Mouse (Mus musculus) frontal cortex, adult 2 months (tissue): Measurements from ENCODE around the gene Cdkal1. TPM values are rescaled to one million over a fixed set of nuclear protein-coding genes. Genes with fewer than 3 reads are reported as not detected.

ENCODE experiments used
- DNase-seq, 2 experiments: peaks; one replicate each; pipeline ENCODE4 v3.0.0; 2022; ENCODE audit warnings: low spot score in 1 of 2; ENCODE audit errors: extremely low spot score in 1 of 2
- polyA plus RNA-seq: library from polyadenylated mRNA; depleted of rRNA; stranded (reverse); fragments of >200 nt; gene quantifications from 2 replicates; pipeline ENCODE4 v1.2.3, GENCODE M21; 2012

Gene Cdkal1
- polyA plus RNA-seq, 1 experiment = 7.8 TPM

DNA sequence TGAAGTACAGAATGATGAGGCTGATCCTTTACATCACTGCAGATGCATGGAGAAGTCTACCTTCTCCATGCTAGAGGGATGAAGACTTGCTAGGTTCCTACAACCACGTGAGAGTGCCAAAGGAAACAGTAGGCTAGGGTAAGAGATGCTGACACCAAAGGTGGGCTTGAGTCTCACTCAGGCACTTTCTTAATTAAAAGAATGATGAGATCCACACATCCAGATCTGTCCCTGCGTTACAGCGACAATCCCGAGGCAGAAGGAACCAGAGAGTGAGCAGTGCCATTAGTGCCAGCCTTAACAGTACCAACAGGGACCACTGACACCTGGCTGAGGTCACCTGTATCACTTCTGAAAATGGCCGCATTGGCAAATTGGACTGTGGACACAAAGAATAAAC, 539.2 kb downstream of the Cdkal1 start:
- DNase-seq = no peak

DNA sequence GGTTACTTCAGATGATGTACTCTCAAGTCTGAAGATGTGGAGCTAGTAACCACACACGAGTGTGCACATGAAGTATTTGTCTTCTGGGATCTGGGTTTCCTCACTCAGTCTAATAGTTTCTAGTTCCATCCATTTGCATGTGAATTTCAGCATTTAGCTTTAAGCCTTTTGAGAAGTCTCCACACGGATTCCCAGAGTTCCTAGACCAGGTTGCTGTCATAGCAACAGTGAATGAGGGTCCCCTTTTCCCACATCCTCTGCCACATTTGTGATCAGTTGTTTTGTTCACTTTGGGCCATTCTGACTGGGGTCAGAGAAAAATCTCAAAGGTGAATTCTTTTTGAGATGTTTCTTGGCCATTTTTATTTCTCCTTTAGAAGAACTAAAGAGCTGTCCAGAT, 543.4 kb downstream of the Cdkal1 start:
- no peak for DNase-seq

DNA sequence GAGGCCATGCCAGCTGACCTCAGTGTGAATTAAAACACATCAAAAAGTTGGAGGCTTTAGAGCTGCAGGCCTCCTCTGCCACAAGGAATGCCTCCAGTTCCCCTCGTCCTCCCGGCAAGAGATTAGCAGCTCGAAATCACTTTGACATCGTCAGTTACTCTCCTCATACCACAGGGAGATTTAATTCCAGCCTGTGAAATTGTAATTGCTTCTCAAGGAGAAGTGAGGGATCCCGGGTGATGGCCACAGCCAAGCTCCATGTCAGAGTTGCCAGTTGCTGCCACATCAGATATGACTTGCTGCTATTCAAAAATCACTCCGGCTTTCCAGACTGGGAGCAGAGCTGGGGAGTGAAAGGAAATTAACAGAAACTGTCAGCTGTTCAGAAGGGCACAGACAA, 548.1 kb downstream of the Cdkal1 start:
- DNase-seq = no peak

DNA sequence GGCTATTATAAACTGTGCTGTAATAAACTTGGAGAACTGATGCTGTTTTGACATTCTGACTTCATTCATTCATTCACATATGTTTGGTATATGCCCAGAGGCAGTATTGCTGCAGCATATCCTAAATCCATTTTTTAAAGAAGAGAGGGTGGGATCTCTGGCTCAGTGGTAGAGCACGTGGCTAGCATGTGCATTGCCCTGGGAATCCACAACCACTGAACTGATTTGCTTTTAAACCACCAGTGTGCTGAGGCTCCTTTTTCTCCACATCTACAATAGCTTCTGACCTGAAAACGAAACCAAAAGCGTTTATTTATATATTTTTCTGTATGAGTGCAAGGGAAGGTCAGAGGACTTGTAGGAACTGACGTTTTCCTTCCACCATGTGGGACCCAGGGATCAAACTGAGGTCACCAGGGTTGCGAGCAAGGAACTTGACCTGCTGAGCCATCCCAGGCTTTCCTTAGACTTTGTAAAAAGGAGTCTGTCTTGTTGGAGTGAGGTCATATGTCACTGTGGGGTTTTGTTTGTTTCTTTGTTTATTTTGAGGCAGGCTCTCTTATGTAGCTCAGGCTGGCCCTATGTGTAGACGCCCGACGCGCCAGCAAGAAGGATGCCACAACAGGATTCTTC, 562.8 kb downstream of the Cdkal1 start:
- no peak for DNase-seq

DNA sequence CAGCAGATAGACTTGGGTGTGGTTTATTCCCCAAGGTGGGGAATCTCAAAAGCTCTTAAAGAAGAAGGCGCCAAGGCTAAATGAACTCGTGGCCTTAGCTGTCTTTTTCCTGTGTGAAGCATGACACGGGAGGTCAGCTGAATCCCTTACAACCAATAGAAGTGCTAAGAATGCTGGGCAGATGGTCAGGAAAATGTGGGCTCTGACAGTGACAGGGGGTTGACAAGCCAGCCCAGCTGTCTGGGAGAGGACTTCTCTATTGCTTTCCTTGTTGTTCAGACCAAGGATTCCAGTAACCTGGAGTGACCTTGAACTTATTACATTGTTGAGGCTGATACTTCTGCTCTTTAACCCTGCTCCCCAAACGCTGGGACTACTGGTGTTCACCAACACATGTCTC, 564.9 kb downstream of the Cdkal1 start:
- no peak for DNase-seq

DNA sequence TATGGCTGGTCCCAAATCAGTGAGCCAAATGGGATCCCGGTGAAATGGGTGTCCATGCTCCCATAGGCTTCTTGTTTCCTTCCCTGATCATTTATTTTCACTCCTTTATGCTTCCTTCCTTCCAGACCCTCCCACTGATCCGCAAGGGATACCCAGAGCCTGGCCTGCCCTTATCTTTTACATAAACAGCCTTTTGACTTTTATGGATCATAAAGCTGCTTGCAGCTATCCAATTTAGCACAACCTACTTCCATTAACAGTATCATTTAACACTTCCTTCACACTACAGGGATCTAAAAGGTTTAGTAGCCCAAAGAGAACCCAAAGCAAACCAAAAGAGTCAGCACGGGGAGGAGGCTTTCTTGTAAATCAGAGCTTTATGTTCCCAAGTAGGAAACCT, 570.4 kb downstream of the Cdkal1 start:
- DNase-seq = no peak

DNA sequence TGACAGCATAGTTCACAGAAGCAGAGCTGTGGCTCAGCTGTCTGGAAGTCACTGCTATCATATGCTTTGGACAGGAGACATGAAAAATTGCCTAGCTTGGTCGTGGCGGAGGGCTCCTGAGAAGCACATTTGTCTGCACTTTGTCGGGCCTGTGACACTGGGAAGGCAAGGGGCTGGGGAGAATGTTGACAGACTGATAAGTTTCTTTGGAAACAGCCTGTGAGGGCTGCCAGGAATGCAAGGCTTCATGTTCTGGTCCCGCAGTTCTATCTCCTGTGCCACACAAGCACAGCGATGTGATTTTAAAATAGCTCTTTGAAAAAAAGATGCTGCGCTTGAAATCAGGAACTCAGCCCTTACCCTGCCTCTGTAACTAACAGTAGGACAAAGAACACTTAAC, 573.9 kb downstream of the Cdkal1 start:
- DNase-seq = no peak

DNA sequence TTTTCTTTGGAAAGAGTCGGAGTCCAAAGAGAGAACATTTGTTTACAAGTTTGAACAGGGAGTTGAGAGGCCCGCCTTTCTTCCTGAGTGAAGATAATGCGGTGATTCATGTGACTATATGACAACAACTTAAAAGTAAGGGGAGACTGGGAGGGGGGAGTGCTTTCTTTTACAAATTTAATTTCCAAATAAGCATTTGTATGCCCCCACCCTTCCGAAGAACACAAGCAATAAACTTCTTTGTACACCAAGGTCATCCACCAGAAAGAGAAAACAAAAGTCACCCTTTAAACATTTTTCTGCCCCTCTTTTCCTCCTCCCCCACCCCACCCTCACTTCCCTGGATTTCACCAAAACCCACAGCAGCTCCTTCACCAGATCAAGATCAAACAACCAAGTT, 577.3 kb downstream of the Cdkal1 start:
- DNase-seq = no peak

DNA sequence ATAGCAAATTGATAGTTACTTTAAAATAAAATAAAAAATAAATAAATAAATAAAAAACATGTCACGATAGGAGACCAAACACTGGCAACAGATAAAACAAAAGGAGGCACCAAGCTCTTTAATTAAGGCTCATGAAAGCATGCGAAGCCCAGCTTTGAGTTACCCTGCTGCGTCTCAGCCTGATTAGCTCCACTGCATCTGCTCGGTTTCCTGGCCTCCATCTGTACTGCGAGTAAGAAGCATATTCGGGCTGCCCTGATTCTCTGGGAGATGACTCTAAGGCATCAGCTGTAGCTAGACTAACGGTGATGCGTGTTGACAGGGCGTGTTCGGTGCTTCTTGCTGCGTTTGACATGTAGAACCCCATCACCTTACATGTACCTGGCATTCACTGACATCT, 581.2 kb downstream of the Cdkal1 start:
- peak in 1 of 2 experiments; percentile 45 for DNase-seq

DNA sequence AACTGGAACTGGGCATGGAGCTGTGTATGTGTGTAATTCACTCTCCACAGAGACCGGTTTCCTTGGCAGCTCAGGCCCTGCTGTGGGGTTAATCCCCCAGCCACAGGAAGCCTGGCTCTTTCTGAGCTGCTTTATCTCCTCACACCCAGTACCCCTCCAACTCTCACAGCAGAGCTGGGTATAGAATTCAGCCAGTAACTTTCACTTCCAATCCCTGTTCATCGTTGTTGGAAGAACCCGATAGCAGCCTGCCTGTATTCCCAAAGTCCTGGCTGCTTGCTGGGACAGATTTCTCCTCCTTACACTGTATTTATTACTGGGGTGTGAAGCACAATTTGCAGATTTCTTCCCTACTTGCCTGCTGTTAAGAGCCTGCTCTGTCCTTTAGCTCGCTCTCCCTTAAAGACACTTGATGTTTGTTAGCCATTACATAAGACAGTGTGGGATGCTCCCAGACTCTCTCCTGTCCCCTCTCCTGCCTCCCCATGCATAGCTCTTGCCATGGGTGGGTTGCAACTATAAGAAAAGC, 581.7 kb downstream of the Cdkal1 start:
- peak; percentile 7 to 49 for DNase-seq

DNA sequence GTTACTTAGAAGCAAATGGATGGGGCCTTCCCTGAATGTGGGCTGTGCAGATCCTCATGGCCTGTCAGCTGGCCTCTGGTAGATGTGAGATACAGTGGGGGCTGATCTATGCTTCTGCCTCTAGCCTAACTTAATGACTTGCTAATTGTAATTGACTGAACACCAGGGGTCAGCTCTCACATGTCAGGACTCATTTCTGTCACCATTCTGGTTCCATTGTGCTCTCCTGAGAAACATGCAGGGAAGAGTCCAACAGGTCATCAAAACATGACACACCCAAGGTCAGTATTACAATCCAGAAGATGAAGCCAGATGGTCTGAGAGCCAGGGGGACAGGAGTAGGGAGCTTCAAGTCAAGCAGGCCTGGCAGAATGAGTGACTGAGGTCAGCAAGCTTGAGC, 584.0 kb downstream of the Cdkal1 start:
- no peak for DNase-seq

DNA sequence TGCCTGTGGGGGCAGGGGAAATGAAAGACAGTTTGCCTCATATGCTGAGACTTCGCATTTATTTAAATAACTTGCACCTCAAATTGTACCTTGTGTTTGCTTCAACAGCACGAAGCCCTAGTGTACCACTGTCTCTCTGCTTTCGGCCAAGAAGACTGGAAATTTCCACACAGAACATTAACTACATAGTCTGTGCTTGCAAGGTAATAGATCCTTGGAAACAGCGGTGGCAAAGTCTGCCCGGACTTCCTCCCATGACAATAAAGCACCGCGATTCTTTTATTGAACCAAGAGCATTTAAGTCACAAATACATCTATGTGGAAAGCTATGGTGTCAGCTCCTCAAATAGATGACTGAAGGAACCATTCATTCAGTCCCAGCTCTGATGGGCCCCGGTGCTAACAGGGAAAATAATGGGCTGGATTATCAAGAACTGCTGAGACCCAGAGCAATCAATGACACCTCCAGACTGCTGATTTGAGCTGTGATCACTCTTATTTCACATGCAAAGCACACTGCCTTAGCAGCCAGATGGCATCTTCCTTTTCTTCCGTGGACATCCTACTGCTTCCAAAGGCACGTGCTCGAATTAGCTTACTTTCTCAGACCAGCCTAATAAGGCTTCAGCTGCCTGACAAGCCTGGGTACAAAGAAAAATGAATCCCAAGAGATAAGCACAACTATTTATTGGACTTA, 591.3 kb downstream of the Cdkal1 start:
- no peak for DNase-seq

DNA sequence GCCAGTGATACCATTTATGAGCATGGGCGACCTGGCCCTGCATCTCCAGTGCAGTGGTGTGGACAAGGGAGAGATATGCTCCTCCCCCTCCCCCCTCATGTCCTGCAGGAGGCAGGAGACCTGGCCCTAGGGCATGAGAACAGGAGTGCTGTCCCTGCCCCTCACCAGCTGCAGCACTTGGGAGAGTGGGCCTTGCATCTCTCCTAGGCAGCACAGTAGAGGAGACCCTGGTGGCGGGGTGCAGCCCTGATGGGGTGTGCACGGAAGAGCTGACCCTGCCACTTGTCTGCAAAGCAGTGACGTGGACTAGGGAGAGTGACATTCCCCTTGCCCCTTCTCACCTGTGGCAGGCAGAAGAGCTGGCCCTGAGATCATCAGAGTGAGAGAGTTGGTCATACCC, 593.3 kb downstream of the Cdkal1 start:
- DNase-seq = no peak

DNA sequence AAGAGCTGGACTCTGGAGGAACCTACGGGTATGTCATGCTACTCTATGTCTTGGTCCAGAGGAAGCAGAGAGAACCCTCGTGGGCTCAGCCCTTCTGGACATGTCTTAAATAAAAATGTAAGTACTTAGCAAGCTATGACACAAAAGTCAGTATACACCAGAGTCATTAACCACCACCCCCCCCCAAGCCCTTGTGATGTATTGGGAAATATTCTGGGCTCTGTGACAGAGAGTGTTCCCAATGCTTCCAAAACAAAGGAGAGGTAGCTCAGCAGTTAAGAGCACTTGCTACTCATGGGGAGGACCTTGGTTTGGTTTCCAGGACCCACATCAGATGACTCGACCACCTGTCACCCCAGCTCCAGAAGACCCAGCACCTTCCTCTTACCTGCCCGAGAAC, 606.9 kb downstream of the Cdkal1 start:
- DNase-seq = no peak

DNA sequence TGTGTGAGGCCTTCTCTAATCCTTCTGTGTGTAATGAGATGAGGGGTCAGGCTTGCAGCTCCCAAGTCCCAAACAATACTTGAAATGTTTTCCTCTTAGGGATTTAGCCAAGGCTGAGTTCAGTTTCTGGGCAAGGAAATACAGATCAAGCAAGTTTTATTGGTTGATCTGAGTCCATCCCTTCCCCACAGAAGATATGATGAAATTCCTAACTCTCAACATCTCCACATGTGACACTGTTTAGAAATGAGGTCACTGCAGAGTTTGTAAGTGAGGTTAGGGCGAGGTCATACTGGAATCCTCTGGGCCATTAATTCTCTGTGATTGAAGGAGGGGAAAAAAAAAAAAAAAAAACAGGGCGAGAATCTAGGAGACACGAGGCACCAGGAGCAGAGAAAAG, 607.7 kb downstream of the Cdkal1 start:
- no peak for DNase-seq

DNA sequence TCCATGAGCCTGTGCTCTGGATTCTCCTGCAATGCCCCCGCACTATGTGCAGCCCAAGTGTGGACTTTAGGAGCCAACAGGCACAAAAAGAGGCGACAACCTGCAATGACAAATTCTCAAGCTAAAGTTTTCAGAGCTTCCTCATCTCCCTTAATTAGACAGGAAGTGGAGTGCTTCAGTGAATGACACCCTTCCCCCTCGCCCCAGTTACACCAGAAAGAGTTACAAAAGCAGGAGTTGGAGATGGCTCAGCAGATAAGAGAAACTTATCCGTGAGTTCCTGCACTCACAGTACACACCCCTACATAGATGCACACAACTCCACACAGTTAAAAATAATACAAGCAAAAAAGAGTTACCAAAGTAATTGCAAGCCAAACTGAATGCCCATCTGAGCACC, 620.4 kb downstream of the Cdkal1 start:
- no peak for DNase-seq

DNA sequence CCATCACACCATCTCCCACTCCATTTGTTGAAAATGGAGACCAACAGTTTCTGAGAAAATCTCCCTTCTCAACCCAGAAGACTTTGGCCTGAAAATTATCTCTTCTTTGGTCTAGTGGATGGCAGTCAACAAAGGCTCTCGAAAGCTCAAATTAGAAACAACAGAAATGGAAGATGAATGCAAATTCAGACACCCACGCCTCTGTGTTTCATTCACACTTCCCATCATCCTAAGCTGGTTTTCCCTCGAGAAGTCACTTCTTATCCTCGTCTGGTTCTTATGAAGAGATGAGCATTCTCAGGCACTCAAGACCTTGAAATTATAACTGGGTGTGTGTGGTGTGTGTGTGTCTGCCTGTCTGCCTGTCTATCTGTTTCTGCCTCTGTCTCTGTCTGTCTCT, 621.0 kb downstream of the Cdkal1 start:
- peak; percentile 64 to 76 for DNase-seq

DNA sequence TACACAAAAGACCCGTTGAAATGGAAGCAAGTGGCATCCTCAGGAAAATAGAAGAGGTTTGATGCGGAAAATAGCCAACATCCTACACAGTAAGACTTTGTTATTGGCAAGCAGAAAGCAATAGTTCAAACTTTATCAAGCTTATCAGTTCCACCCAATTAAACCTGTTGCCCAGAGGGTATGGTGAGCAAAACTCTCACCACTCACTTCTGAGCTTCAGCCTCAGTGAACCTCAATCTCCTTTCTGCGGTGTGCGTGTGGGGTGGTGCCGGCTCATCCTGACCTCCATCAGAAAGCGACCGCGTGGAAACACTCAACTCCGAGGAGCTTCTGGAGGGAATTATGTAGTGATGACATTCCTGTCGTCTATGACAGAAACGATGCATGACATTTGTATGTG, 621.5 kb downstream of the Cdkal1 start:
- no peak for DNase-seq

DNA sequence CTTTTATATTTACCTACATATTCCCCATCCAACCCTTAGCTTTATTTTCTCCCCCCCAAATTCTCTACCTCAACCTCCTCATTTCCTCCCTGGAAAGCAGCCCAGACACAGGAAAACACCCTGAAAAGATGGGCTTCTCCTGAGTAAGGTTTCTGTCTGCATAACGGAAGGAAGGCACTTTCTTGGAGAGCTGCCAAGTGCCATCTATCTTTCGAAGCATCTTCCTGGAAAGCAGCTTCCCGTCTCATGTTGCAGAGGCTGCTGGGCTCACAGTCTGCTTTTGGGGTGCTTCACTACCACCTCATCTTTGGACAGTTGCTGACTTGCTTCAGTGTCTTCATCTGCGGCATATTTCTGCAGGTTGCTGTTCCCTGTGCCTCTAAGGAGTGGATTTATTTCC, 622.8 kb downstream of the Cdkal1 start:
- DNase-seq = peak in 1 of 2 experiments; percentile 48

DNA sequence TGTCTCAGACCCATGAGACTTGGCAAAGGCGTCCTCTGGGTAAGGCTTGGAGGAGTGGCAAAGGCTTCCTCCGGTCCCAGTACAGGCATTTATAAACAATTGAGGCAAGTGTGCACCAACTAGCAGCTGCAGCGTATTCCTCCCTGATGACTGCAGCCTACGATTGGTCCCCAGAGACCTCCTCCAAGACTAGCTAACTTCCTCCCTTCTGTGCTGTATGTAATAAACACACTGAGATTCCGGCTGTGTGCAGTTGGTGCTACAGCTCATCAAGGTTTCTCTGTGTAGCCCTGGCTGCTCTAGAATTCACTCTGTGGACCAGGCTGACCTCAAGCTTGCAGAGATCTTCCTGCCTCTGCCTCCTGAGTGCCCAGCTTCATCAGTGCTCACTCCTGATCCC, 630.7 kb downstream of the Cdkal1 start:
- no peak for DNase-seq

DNA sequence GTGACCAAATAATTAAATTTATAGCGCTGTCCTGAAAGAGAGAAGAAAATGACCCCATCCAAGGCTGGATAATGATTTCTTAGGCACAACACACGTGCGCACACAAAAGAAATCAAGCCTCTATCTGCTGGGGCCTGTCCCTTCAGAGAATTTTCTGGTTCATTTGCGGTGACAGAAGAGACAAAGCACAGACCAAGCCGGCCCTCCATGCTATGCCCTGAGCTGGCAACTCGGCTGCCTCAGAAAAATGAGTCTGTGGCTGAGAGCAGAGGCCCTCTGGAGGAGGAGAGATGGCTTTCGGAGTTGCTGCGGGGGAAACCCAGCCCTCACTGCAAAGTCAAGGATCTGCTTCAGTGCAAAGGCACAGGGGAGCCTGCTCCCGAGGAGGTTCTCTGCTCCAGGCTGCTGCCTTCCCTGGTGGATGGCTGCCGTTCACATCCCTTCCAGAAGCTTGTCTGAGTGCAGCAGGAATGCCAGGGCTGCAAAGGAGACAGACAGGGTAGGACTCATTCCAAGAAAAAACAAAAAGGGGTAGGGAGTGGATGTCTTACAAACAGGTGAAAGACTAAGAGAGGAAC, 633.1 kb downstream of the Cdkal1 start:
- no peak for DNase-seq

DNA sequence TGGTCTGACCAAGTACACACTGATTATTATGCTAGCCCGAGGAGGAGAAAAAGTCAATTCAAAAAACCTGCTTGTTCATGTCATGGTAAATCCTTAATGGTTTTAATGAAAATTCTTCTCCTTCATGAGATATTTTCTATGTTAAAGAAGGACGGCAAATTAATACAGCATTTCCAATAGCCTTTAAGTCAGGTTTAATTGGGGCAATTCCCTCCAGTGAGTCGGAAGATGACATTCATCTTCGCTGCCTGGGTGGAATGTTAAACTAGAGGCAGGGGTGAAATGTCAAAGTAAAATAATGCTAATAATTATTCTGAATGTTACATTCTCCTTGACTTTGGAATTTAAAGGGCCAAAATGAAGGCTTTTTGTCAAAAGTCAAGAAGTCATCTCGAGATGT, 633.8 kb downstream of the Cdkal1 start:
- DNase-seq = no peak
